Mouse (Mus musculus): ENCODE results near the gene Ifna2.

DNA sequence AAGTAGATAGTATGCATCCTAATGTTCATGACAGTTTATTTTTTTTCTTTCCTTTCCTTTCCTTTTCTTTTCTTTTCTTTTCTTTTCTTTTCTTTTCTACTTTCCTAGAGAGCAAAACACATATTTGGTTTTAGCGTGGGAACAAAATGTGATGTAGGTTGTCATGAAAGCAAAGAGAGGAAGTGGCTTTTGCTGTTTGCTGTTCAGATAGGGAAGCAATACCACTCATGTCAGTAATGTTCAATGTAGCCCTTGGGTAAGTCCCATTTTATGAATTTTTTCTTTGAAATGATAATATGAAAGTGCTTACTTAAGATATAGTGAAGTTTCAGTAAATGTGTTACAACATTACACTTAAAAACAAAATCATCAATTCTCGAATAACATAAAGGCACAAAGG lies 9.7 kb upstream of the Ifna2 start:
- TF ChIP-seq CTCF (conservative IDR thresholded peaks at IDR 0.05; ENCODE audit: low read length) (no peak), POU5F1 (IDR thresholded peaks at IDR 0.05; ENCODE audit: borderline replicate concordance, low read length) (no peak), NANOG (IDR thresholded peaks at IDR 0.05; ENCODE audit: borderline replicate concordance, low read length) (no peak)
